Mouse (Mus musculus) myocyte (in vitro differentiated cells): ENCODE measurements around the gene Slc33a1. TPM values are rescaled to one million over a fixed set of nuclear protein-coding genes. Genes with fewer than 3 reads are reported as not detected.
A peak's percentile ranks its signal among the peaks of the same experiment; 100 is the strongest.

Experiments used
- H3K27me3 ChIP-seq: one replicate; pipeline ENCODE4 v1.6.1; 2011; ENCODE audit not compliant: control insufficient read depth, insufficient read depth, insufficient read length
- H3K36me3 ChIP-seq: one replicate; pipeline ENCODE4 v1.6.1; 2011; ENCODE audit not compliant: control insufficient read depth, insufficient read depth
- H3K4me2 ChIP-seq: one replicate; pipeline ENCODE4 v1.6.1; 2011; ENCODE audit warnings: low read depth, control low read depth
- H3K4me3 ChIP-seq: one replicate; pipeline ENCODE4 v1.5.1; 2011; ENCODE audit warnings: mild to moderate bottlenecking, control low read depth, moderate library complexity
- H3K79me2 ChIP-seq: one replicate; pipeline ENCODE4 v1.6.1; 2011; ENCODE audit not compliant: control insufficient read depth, insufficient read depth
- H3ac ChIP-seq: one replicate; pipeline ENCODE4 v1.6.1; 2011; ENCODE audit not compliant: control insufficient read depth, insufficient read length
- CEBPB ChIP-seq: IDR thresholded peaks from 2 replicates; pipeline ENCODE4 v1.6.1; 2011; ENCODE audit warnings: mild to moderate bottlenecking, moderate library complexity; ENCODE audit not compliant: poor library complexity, insufficient read depth, severe bottlenecking
- E2F4 ChIP-seq: IDR thresholded peaks from one replicate; pipeline ENCODE4 v1.6.1; 2011; ENCODE audit warnings: mild to moderate bottlenecking, control low read depth, moderate library complexity; ENCODE audit not compliant: insufficient read depth
- MAX ChIP-seq: IDR thresholded peaks from one replicate; pipeline ENCODE4 v1.6.1; 2011; ENCODE audit warnings: low read depth, mild to moderate bottlenecking, control low read depth
- MYOD1 ChIP-seq, 3 experiments: IDR thresholded peaks; one replicate each; pipeline ENCODE4 v1.6.1; 2011; ENCODE audit warnings: control low read depth in 2 of 3, low read depth in 2 of 3, mild to moderate bottlenecking in 2 of 3, moderate library complexity in 1 of 3; ENCODE audit not compliant: insufficient read length in 2 of 3, control insufficient read depth in 1 of 3
- MYOG ChIP-seq, 3 experiments: IDR thresholded peaks; one replicate each; pipeline ENCODE4 v1.6.1; 2011; ENCODE audit warnings: control low read depth in 2 of 3, low read depth in 2 of 3, mild to moderate bottlenecking in 2 of 3; ENCODE audit not compliant: insufficient read length in 2 of 3, control insufficient read depth in 1 of 3, insufficient read depth in 1 of 3
- POLR2A ChIP-seq: IDR thresholded peaks from one replicate; pipeline ENCODE4 v1.6.1; 2011; ENCODE audit warnings: low read depth, mild to moderate bottlenecking, control low read depth, moderate library complexity; ENCODE audit not compliant: insufficient read length
- POLR2AphosphoS2 ChIP-seq: IDR thresholded peaks from one replicate; pipeline ENCODE4 v1.6.1; 2011; ENCODE audit warnings: low read depth, control low read depth; ENCODE audit not compliant: insufficient read length
- REST ChIP-seq: IDR thresholded peaks from one replicate; pipeline ENCODE4 v1.6.1; 2011; ENCODE audit warnings: mild to moderate bottlenecking, control low read depth, moderate library complexity; ENCODE audit not compliant: insufficient read depth, insufficient read length
- SRF ChIP-seq: IDR thresholded peaks from one replicate; pipeline ENCODE4 v1.6.1; 2011; ENCODE audit warnings: low read depth; ENCODE audit not compliant: control insufficient read depth, insufficient read length
- TCF12 ChIP-seq: IDR thresholded peaks from one replicate; pipeline ENCODE4 v1.6.1; 2011; ENCODE audit warnings: mild to moderate bottlenecking, control low read depth; ENCODE audit not compliant: poor library complexity, insufficient read depth, severe bottlenecking
- TCF3 ChIP-seq: IDR thresholded peaks from one replicate; pipeline ENCODE4 v1.6.1; 2011; ENCODE audit warnings: low read depth, control low read depth; ENCODE audit not compliant: insufficient read length
- USF1 ChIP-seq: IDR thresholded peaks from one replicate; pipeline ENCODE4 v1.6.1; 2011; ENCODE audit warnings: low read depth, mild to moderate bottlenecking, control low read depth, moderate library complexity
- polyA plus RNA-seq: library from polyadenylated mRNA; unstranded; fragments of >200 nt; fragmentation: generic; extraction: Trizol; gene quantifications from one replicate; pipeline ENCODE4 v1.2.1, GENCODE M21; 2012; ENCODE audit warnings: missing spikeins

The Slc33a1 gene
- polyA plus RNA-seq, 1 experiment: 8.4 TPM

- Histone ChIP-seq H3K4me3 (no peak overlapping the region), H3K36me3 (peaks cover 29% of the 10 kb centered on the region), H3ac (no peak overlapping the region), H3K79me2 (no peaks in the 10 kb centered on the region), H3K4me2 (no peak overlapping the region), H3K27me3 (no peaks in the 10 kb centered on the region)
- no peak for TF ChIP-seq CEBPB
- no peak for TF ChIP-seq E2F4
- no peak for TF ChIP-seq POLR2AphosphoS2
Measured at GRCm38 (mm10) chr3:63941204-63941850, 23.2 kb downstream of the Slc33a1 start.

- Histone ChIP-seq H3K27me3 (no peaks in the 10 kb centered on the region), H3K4me2 (no peak overlapping the region), H3K79me2 (no peaks in the 10 kb centered on the region), H3K4me3 (no peak overlapping the region), H3ac (no peak overlapping the region), H3K36me3 (peaks cover 25% of the 10 kb centered on the region)
- TF ChIP-seq POLR2A (no peak), MYOG (IDR thresholded peaks at IDR 0.05; ENCODE audit: control insufficient read depth in 1 of 3, insufficient read depth in 1 of 3, insufficient read length in 2 of 3, low read depth in 2 of 3) (no peak), USF1 (no peak)
Measured at GRCm38 (mm10) chr3:63938928-63939327, 25.6 kb downstream of the Slc33a1 start.

GRCm38 (mm10) chr3:63928878-63929859 is 35.4 kb downstream of the Slc33a1 start, which contains the start of gene E130311K13Rik:
E130311K13Rik (minus strand) TSS chr3:63929472.
- Histone ChIP-seq H3ac (peak within 1 kb of the TSS; percentile 6), H3K36me3 (no peaks in the 10 kb centered on the region), H3K79me2 (no peaks in the 10 kb centered on the region), H3K4me3 (peak within 1 kb of the TSS; percentile 26), H3K4me2 (peak within 1 kb of the TSS; percentile 64), H3K27me3 (no peaks in the 10 kb centered on the region)
- TF ChIP-seq CEBPB (0 out of 2 replicates have a peak, but pooled peaks have one; percentile 27), MYOG (IDR thresholded peaks at IDR 0.05; ENCODE audit: control insufficient read depth in 1 of 3, insufficient read depth in 1 of 3, insufficient read length in 2 of 3, low read depth in 2 of 3) (peak in 1 of 3 experiments; percentile 43), TCF12 (no peak), TCF3 (no peak), E2F4 (no peak), MYOD1 (IDR thresholded peaks at IDR 0.05; ENCODE audit: control insufficient read depth in 1 of 3, insufficient read length in 2 of 3, low read depth in 2 of 3) (peak in 1 of 3 experiments; percentile 7), SRF (no peak), REST (no peak), USF1 (no peak), POLR2AphosphoS2 (peak; percentile 71), MAX (no peak), POLR2A (peak; percentile 83)

DNA sequence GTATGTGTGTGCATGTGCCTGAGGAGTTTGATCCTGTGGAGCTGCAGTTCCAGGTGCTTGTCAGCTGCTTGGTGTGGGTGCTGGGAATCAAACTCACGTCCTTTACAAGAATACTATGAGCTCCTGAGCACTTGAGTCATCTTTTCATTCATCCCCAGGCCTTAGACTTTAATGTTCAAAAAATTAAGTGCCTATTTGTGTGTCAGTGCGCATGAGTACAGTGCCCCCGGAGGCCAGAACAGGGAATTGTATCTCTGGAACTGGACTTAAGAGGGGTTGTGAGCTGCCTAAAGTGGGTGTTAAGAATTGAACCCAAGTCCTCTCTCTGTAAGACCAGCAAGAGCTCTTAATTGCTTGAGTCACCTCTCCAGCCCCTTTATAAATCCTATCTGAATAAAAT is 44.9 kb downstream of the Slc33a1 start:
- Histone ChIP-seq H3K79me2 (no peaks in the 10 kb centered on the region), H3K36me3 (no peaks in the 10 kb centered on the region), H3K4me2 (no peak overlapping the region), H3K4me3 (no peak overlapping the region), H3K27me3 (no peaks in the 10 kb centered on the region), H3ac (no peak overlapping the region)
- TF ChIP-seq MAX (no peak), TCF3 (no peak), MYOG (IDR thresholded peaks at IDR 0.05; ENCODE audit: control insufficient read depth in 1 of 3, insufficient read depth in 1 of 3, insufficient read length in 2 of 3, low read depth in 2 of 3) (no peak), POLR2A (no peak), POLR2AphosphoS2 (no peak), E2F4 (no peak), USF1 (no peak)

GRCm38 (mm10) chr3:63910301-63910700 is 54.3 kb downstream of the Slc33a1 start:
- TF ChIP-seq TCF12 (no peak), REST (no peak), CEBPB (no peak), POLR2A (no peak), MAX (no peak), MYOG (IDR thresholded peaks at IDR 0.05; ENCODE audit: control insufficient read depth in 1 of 3, insufficient read depth in 1 of 3, insufficient read length in 2 of 3, low read depth in 2 of 3) (no peak), POLR2AphosphoS2 (no peak), E2F4 (no peak), SRF (no peak)
- Histone ChIP-seq H3K36me3 (no peaks in the 10 kb centered on the region), H3K4me3 (no peak overlapping the region), H3K79me2 (no peaks in the 10 kb centered on the region), H3K4me2 (no peak overlapping the region), H3ac (no peak overlapping the region), H3K27me3 (no peaks in the 10 kb centered on the region)
